Mouse (Mus musculus) midbrain, embryonic 11.5 days (tissue): ENCODE measurements around the gene Atp6v0c. TPM values are rescaled to one million over a fixed set of nuclear protein-coding genes. Genes with fewer than 3 reads are reported as not detected.
A peak's percentile ranks its signal among the peaks of the same experiment; 100 is the strongest.

Experiments
- ATAC-seq: fragments of 200-750 bp; cut with Nextera tagmentation; 2 replicates; pipeline ENCODE4 v1.8.0; 2017; ENCODE audit warnings: moderate TSS enrichment, moderate library complexity; ENCODE audit not compliant: low FRiP score
- DNase-seq: peaks from one replicate; pipeline ENCODE4 v3.0.0; 2015; ENCODE audit warnings: low spot score; ENCODE audit errors: missing footprints
- H3K27ac ChIP-seq: fragments of 300-500 bp; sonication (generic); 2 replicates; pipeline ENCODE4 v1.5.1; 2014; ENCODE audit warnings: low read depth, low read length
- H3K27me3 ChIP-seq: fragments of 300-500 bp; sonication (generic); 2 replicates; pipeline ENCODE4 v1.6.1; 2014; ENCODE audit warnings: mild to moderate bottlenecking, low read length, moderate library complexity, mixed read lengths; ENCODE audit not compliant: control insufficient read depth, insufficient read depth
- H3K36me3 ChIP-seq: fragments of 300-500 bp; sonication (generic); 2 replicates; pipeline ENCODE4 v1.6.1; 2014; ENCODE audit warnings: mild to moderate bottlenecking, low read length, moderate library complexity, mixed read lengths; ENCODE audit not compliant: control insufficient read depth, insufficient read depth
- H3K4me1 ChIP-seq: fragments of 300-500 bp; sonication (generic); 2 replicates; pipeline ENCODE4 v1.6.1; 2014; ENCODE audit warnings: low read length; ENCODE audit not compliant: control insufficient read depth, insufficient read depth
- H3K4me2 ChIP-seq: fragments of 300-500 bp; sonication (generic); 2 replicates; pipeline ENCODE4 v1.6.1; 2014; ENCODE audit warnings: mild to moderate bottlenecking, moderate library complexity
- H3K4me3 ChIP-seq: fragments of 300-500 bp; sonication (generic); 2 replicates; pipeline ENCODE4 v1.5.1; 2014; ENCODE audit warnings: low read depth, low read length
- H3K9ac ChIP-seq: fragments of 300-500 bp; sonication (generic); 2 replicates; pipeline ENCODE4 v1.6.1; 2014; ENCODE audit warnings: low read length
- H3K9me3 ChIP-seq: fragments of 300-500 bp; sonication (generic); 2 replicates; pipeline ENCODE4 v1.6.1; 2016; ENCODE audit warnings: low read length; ENCODE audit not compliant: control insufficient read depth
- WGBS: fragments of 180-500 bp; shearing (Covaris S2); extraction: QIAGEN DNeasy Blood & Tissue Kit; methylation state at CpG from one replicate; pipeline ENCODE4 v1.1.7; 2014; 5-methylcytosine and 5-hydroxymethylcytosine counted together
- polyA plus RNA-seq: library from polyadenylated mRNA; unstranded; fragments of >200 nt; fragmentation: Nextera tagmentation; extraction: Ambion mirVana; gene quantifications from 2 replicates; pipeline ENCODE4 v1.2.1, GENCODE M21; 2014

The Atp6v0c gene
- polyA plus RNA-seq, result 437 and 465 TPM in 2 replicates

- DNase-seq (peak; percentile 99), ATAC-seq (peak; percentile 90)
- Histone ChIP-seq H3K4me3 (peak within 1 kb of the TSS; percentile 75), H3K27ac (peak within 1 kb of the TSS; percentile 95), H3K36me3 (peaks cover 4% of the 10 kb centered on the region; the same call in 1 of the 2 replicates), H3K4me2 (peak within 1 kb of the TSS; percentile 92), H3K9me3 (no peaks in the 10 kb centered on the region), H3K27me3 (no peaks in the 10 kb centered on the region), H3K4me1 (peaks cover 13% of the 10 kb centered on the region), H3K9ac (peak within 1 kb of the TSS; percentile 93)
- WGBS, result under 1% methylated on average over 56 of the region's 58 CpGs
Measured at GRCm38 (mm10) chr17:24169317-24170065, at the start of gene Atp6v0c. TSS of gene Atp6v0c (minus strand) at chr17:24169702.

GRCm38 (mm10) chr17:24216836-24217235, 47.3 kb upstream of the Atp6v0c start:
- no peak for DNase-seq
- Histone ChIP-seq H3K4me2 (no peak overlapping the region), H3K36me3 (peaks cover 7% of the 10 kb centered on the region; the same call in 1 of the 2 replicates)

GRCm38 (mm10) chr17:24213186-24213585, 43.7 kb upstream of the Atp6v0c start:
- H3K4me1 ChIP-seq, result peaks cover 33% of the 10 kb centered on the region
- 71% methylated on average over 6 of the region's 6 CpGs for WGBS
- no peak overlapping the region for H3K9ac ChIP-seq
- H3K9me3 ChIP-seq, result no peaks in the 10 kb centered on the region
- peak; percentile 83 for DNase-seq
- H3K4me2 ChIP-seq, result no peak overlapping the region
- peaks cover 14% of the 10 kb centered on the region for H3K27me3 ChIP-seq
- H3K27ac ChIP-seq, result no peak overlapping the region
- H3K36me3 ChIP-seq, result peaks cover 7% of the 10 kb centered on the region; the same call in 1 of the 2 replicates
- H3K4me3 ChIP-seq, result no peak overlapping the region
- no peak for ATAC-seq

More at GRCm38 (mm10) chr17:24216836-24217235, 47.3 kb upstream of the Atp6v0c start:
- peaks cover 16% of the 10 kb centered on the region for H3K4me1 ChIP-seq
- no peak overlapping the region for H3K9ac ChIP-seq
- 58% methylated on average over 4 of the region's 4 CpGs for WGBS
- no peak overlapping the region for H3K4me3 ChIP-seq
- no peaks in the 10 kb centered on the region for H3K9me3 ChIP-seq
- H3K27ac ChIP-seq, result no peak overlapping the region
- ATAC-seq, result no peak
- H3K27me3 ChIP-seq, result no peaks in the 10 kb centered on the region

- Histone ChIP-seq H3K9me3 (no peaks in the 10 kb centered on the region), H3K9ac (no peak overlapping the region; the same call in none of the 2 replicates), H3K4me2 (peak overlapping the region; percentile 97), H3K4me1 (peaks cover 37% of the 10 kb centered on the region), H3K4me3 (peak overlapping the region; percentile 54), H3K36me3 (peaks cover 7% of the 10 kb centered on the region; the same call in 1 of the 2 replicates), H3K27me3 (peaks cover 21% of the 10 kb centered on the region), H3K27ac (no peak overlapping the region)
- DNase-seq (peak; percentile 61), ATAC-seq (0 out of 2 replicates have a peak, but pooled peaks have one; percentile 1)
- 23% methylated on average over 5 of the region's 5 CpGs for WGBS
Measured at GRCm38 (mm10) chr17:24212441-24213018, 43.0 kb upstream of the Atp6v0c start.

GRCm38 (mm10) chr17:24211631-24212440, 42.3 kb upstream of the Atp6v0c start:
- H3K36me3 ChIP-seq, result peaks cover 7% of the 10 kb centered on the region; the same call in 1 of the 2 replicates
- peak; percentile 57 for ATAC-seq
- WGBS, result 2% methylated on average over 37 of the region's 37 CpGs

GRCm38 (mm10) chr17:24210591-24210990, 41.1 kb upstream of the Atp6v0c start:
- Histone ChIP-seq H3K36me3 (peaks cover 3% of the 10 kb centered on the region; the same call in 1 of the 2 replicates), H3K27ac (no peak overlapping the region), H3K4me1 (peaks cover 56% of the 10 kb centered on the region), H3K9me3 (no peaks in the 10 kb centered on the region), H3K4me2 (no peak overlapping the region), H3K27me3 (peaks cover 34% of the 10 kb centered on the region), H3K4me3 (no peak overlapping the region), H3K9ac (no peak overlapping the region)
- ATAC-seq, result no peak
- 71% methylated on average over 3 of the region's 3 CpGs for WGBS
- DNase-seq, result peak; percentile 83

More at GRCm38 (mm10) chr17:24211631-24212440, 42.3 kb upstream of the Atp6v0c start:
- Histone ChIP-seq H3K27ac (peak overlapping the region; percentile 35; the same call in 1 of the 2 replicates), H3K4me1 (peaks cover 43% of the 10 kb centered on the region), H3K4me3 (peak overlapping the region; percentile 54), H3K9me3 (no peaks in the 10 kb centered on the region), H3K4me2 (peak overlapping the region; percentile 97), H3K27me3 (peaks cover 28% of the 10 kb centered on the region), H3K9ac (peak overlapping the region; percentile 88)
- peak; percentile 97 for DNase-seq

- H3K27ac ChIP-seq, result no peak overlapping the region
- no peak for DNase-seq
- no peak overlapping the region for H3K4me3 ChIP-seq
- no peak overlapping the region for H3K9ac ChIP-seq
- whole genome bisulfite sequencing, result 65% methylated on average over 3 of the region's 3 CpGs
- H3K9me3 ChIP-seq, result no peaks in the 10 kb centered on the region
- H3K27me3 ChIP-seq, result peaks cover 34% of the 10 kb centered on the region
- no peaks in the 10 kb centered on the region for H3K36me3 ChIP-seq
- H3K4me2 ChIP-seq, result no peak overlapping the region
- H3K4me1 ChIP-seq, result peaks cover 58% of the 10 kb centered on the region
- no peak for ATAC-seq
Measured at GRCm38 (mm10) chr17:24209916-24210240, 40.4 kb upstream of the Atp6v0c start.

- Histone ChIP-seq H3K9ac (peak within 1 kb of the TSS; percentile 76), H3K27me3 (peaks cover 34% of the 10 kb centered on the region), H3K4me2 (peak within 1 kb of the TSS; percentile 89), H3K4me1 (peaks cover 64% of the 10 kb centered on the region), H3K9me3 (no peaks in the 10 kb centered on the region), H3K27ac (peak within 1 kb of the TSS; percentile 50; the same call in 1 of the 2 replicates), H3K36me3 (no peaks in the 10 kb centered on the region), H3K4me3 (peak within 1 kb of the TSS; percentile 45)
- DNase-seq (peak; percentile 94), ATAC-seq (peak; percentile 31)
- WGBS, result under 1% methylated on average over 30 of the region's 43 CpGs
Measured at GRCm38 (mm10) chr17:24209043-24209915, 39.8 kb upstream of the Atp6v0c start, which contains the start of gene Ntn3. TSS of gene Ntn3 (minus strand) at chr17:24209531.
